Mouse (Mus musculus): ENCODE results near the gene Igf2bp1. TPM values are rescaled to one million over a fixed set of nuclear protein-coding genes. Genes with fewer than 3 reads are reported as not detected.

Igf2bp1 gene
- polyA plus RNA-seq, 1 experiment from 2014 or later = 165 TPM

GRCm38 (mm10) chr11:96003969-96004792 is 1.6 kb downstream of the Igf2bp1 start:
- peaks cover 29% of the 10 kb centered on the region for H3K4me1 ChIP-seq
- no peaks in the 10 kb centered on the region for H3K9me3 ChIP-seq (replicated peaks)
- DNase-seq (ENCODE audit: low spot score) = no peak
- peak overlapping the region; percentile 99 for H3K27ac ChIP-seq
- WGBS = under 1% methylated on average over 32 of the region's 32 CpGs
- H3K36me3 ChIP-seq = peaks cover 36% of the 10 kb centered on the region
- H3K4me3 ChIP-seq = peak overlapping the region; percentile 99
- H3K27me3 ChIP-seq (ENCODE audit: low read depth, poor library complexity, severe bottlenecking) = no peaks in the 10 kb centered on the region

GRCm38 (mm10) chr11:96003100-96003900 is 2.4 kb downstream of the Igf2bp1 start:
- peak overlapping the region; percentile 99 for H3K4me3 ChIP-seq
- H3K27ac ChIP-seq = peak overlapping the region; percentile 99
- no peaks in the 10 kb centered on the region for H3K9me3 ChIP-seq (replicated peaks)
- WGBS = 6% methylated on average over 12 of the region's 12 CpGs
- H3K27me3 ChIP-seq (ENCODE audit: low read depth, poor library complexity, severe bottlenecking) = no peaks in the 10 kb centered on the region
- peaks cover 43% of the 10 kb centered on the region for H3K36me3 ChIP-seq
- H3K4me1 ChIP-seq = peaks cover 26% of the 10 kb centered on the region
- DNase-seq (ENCODE audit: low spot score) = peak; percentile 49

GRCm38 (mm10) chr11:95994151-95994550 is 11.6 kb downstream of the Igf2bp1 start:
- Histone ChIP-seq H3K27ac (no peak overlapping the region), H3K4me1 (peaks cover 59% of the 10 kb centered on the region), H3K4me3 (peak overlapping the region; percentile 19), H3K36me3 (peaks cover 70% of the 10 kb centered on the region), H3K27me3 (ENCODE audit: low read depth, poor library complexity, severe bottlenecking) (no peaks in the 10 kb centered on the region), H3K9me3 (replicated peaks) (no peaks in the 10 kb centered on the region)
- DNase-seq (ENCODE audit: low spot score) = no peak
- WGBS = 93% methylated on average over 8 of the region's 8 CpGs

GRCm38 (mm10) chr11:95990886-95991708 is 14.6 kb downstream of the Igf2bp1 start:
- DNase-seq (ENCODE audit: low spot score) = peak; percentile 95
- Histone ChIP-seq H3K27me3 (ENCODE audit: low read depth, poor library complexity, severe bottlenecking) (no peaks in the 10 kb centered on the region), H3K4me3 (peak overlapping the region; percentile 61), H3K27ac (peak overlapping the region; percentile 98), H3K36me3 (peaks cover 69% of the 10 kb centered on the region), H3K9me3 (replicated peaks) (no peaks in the 10 kb centered on the region), H3K4me1 (peaks cover 69% of the 10 kb centered on the region)
- 1% methylated on average over 46 of the region's 49 CpGs for WGBS

GRCm38 (mm10) chr11:95990431-95990830 is 15.3 kb downstream of the Igf2bp1 start:
- no peak for DNase-seq (ENCODE audit: low spot score)
- Histone ChIP-seq H3K27me3 (ENCODE audit: low read depth, poor library complexity, severe bottlenecking) (no peaks in the 10 kb centered on the region), H3K9me3 (replicated peaks) (no peaks in the 10 kb centered on the region), H3K27ac (peak overlapping the region; percentile 98), H3K4me1 (peaks cover 69% of the 10 kb centered on the region), H3K4me3 (peak overlapping the region; percentile 61), H3K36me3 (peaks cover 69% of the 10 kb centered on the region)
- WGBS = 42% methylated on average over 4 of the region's 4 CpGs

- peaks cover 69% of the 10 kb centered on the region for H3K4me1 ChIP-seq
- no peaks in the 10 kb centered on the region for H3K9me3 ChIP-seq (replicated peaks)
- H3K4me3 ChIP-seq = peak overlapping the region; percentile 61
- DNase-seq (ENCODE audit: low spot score) = no peak
- H3K27me3 ChIP-seq (ENCODE audit: low read depth, poor library complexity, severe bottlenecking) = no peaks in the 10 kb centered on the region
- H3K36me3 ChIP-seq = peaks cover 68% of the 10 kb centered on the region
- peak overlapping the region; percentile 98 for H3K27ac ChIP-seq
- WGBS = 51% methylated on average over 8 of the region's 8 CpGs
Measured at GRCm38 (mm10) chr11:95989864-95990263, 15.9 kb downstream of the Igf2bp1 start.

GRCm38 (mm10) chr11:95988533-95988932 is 17.2 kb downstream of the Igf2bp1 start:
- 88% methylated on average over 9 of the region's 9 CpGs for WGBS
- no peaks in the 10 kb centered on the region for H3K9me3 ChIP-seq (replicated peaks)
- H3K4me1 ChIP-seq = peaks cover 63% of the 10 kb centered on the region
- no peaks in the 10 kb centered on the region for H3K27me3 ChIP-seq (ENCODE audit: low read depth, poor library complexity, severe bottlenecking)
- DNase-seq (ENCODE audit: low spot score) = no peak
- no peak overlapping the region for H3K4me3 ChIP-seq
- H3K36me3 ChIP-seq = peaks cover 63% of the 10 kb centered on the region
- peak overlapping the region; percentile 50; the same call in 1 of the 2 replicates for H3K27ac ChIP-seq

GRCm38 (mm10) chr11:95987854-95988447 is 17.8 kb downstream of the Igf2bp1 start:
- WGBS = 86% methylated on average over 6 of the region's 6 CpGs
- Histone ChIP-seq H3K4me1 (peaks cover 63% of the 10 kb centered on the region), H3K27me3 (ENCODE audit: low read depth, poor library complexity, severe bottlenecking) (no peaks in the 10 kb centered on the region), H3K4me3 (no peak overlapping the region), H3K27ac (peak overlapping the region; percentile 50; the same call in 1 of the 2 replicates), H3K9me3 (replicated peaks) (no peaks in the 10 kb centered on the region), H3K36me3 (peaks cover 68% of the 10 kb centered on the region)
- no peak for DNase-seq (ENCODE audit: low spot score)

GRCm38 (mm10) chr11:95982475-95982874 is 23.3 kb downstream of the Igf2bp1 start:
- H3K27me3 ChIP-seq (ENCODE audit: low read depth, poor library complexity, severe bottlenecking) = no peaks in the 10 kb centered on the region
- 29% methylated on average over 1 of the region's 1 CpGs for WGBS
- H3K4me3 ChIP-seq = peak overlapping the region; percentile 18
- DNase-seq (ENCODE audit: low spot score) = no peak
- no peaks in the 10 kb centered on the region for H3K9me3 ChIP-seq (replicated peaks)
- H3K4me1 ChIP-seq = peaks cover 36% of the 10 kb centered on the region
- peaks cover 90% of the 10 kb centered on the region for H3K36me3 ChIP-seq
- peak overlapping the region; percentile 53 for H3K27ac ChIP-seq

- peak overlapping the region; percentile 53; the same call in 1 of the 2 replicates for H3K27ac ChIP-seq
- peaks cover 33% of the 10 kb centered on the region for H3K4me1 ChIP-seq
- no peak for DNase-seq (ENCODE audit: low spot score)
- H3K9me3 ChIP-seq (replicated peaks) = no peaks in the 10 kb centered on the region
- H3K4me3 ChIP-seq = peak overlapping the region; percentile 18
- 86% methylated on average over 12 of the region's 12 CpGs for WGBS
- no peaks in the 10 kb centered on the region for H3K27me3 ChIP-seq (ENCODE audit: low read depth, poor library complexity, severe bottlenecking)
- peaks cover 91% of the 10 kb centered on the region for H3K36me3 ChIP-seq
Measured at GRCm38 (mm10) chr11:95981804-95982203, 23.9 kb downstream of the Igf2bp1 start.

GRCm38 (mm10) chr11:95980762-95981418 is 24.9 kb downstream of the Igf2bp1 start:
- 52% methylated on average over 8 of the region's 8 CpGs for WGBS
- H3K4me3 ChIP-seq = no peak overlapping the region

More at GRCm38 (mm10) chr11:95980762-95981418, 24.9 kb downstream of the Igf2bp1 start:
- peak; percentile 75 for DNase-seq (ENCODE audit: low spot score)
- Histone ChIP-seq H3K36me3 (peaks cover 92% of the 10 kb centered on the region), H3K4me1 (peaks cover 33% of the 10 kb centered on the region), H3K9me3 (replicated peaks) (no peaks in the 10 kb centered on the region), H3K27ac (no peak overlapping the region), H3K27me3 (ENCODE audit: low read depth, poor library complexity, severe bottlenecking) (no peaks in the 10 kb centered on the region)

Measured in limb, embryonic 10.5 days (tissue).